Mouse (Mus musculus) erythroid progenitor cell, adult 5-6 weeks (primary cell): Measurements from ENCODE around the gene Lypd6. TPM values are rescaled to one million over a fixed set of nuclear protein-coding genes. Genes with fewer than 3 reads are reported as not detected.

ENCODE experiments used
- ATAC-seq: replicated peaks from 2 replicates; pipeline ENCODE4 v1.8.0; 2016; ENCODE audit warnings: moderate number of reproducible peaks, mild to moderate bottlenecking, moderate TSS enrichment, inconsistent platforms; ENCODE audit not compliant: poor library complexity, low FRiP score, severe bottlenecking
- total RNA-seq, 2 experiments: library from RNA; stranded (forward) in 1 of 2; stranded (reverse) in 1 of 2; fragments of 150-400 nt in 1 of 2; fragments of 186-747, 209-891 nt in 1 of 2; gene quantifications; 2 replicates each; pipeline versions ENCODE4 v1.2.3 to v1.2.4; 2015 to 2017; ENCODE audit warnings: low replicate concordance in 2 of 2

The Lypd6 gene
- total RNA-seq, 2 experiments from 2014 or later = not detected

- no peak for ATAC-seq
Observed at GRCm38 (mm10) chr2:50105992-50106391, 39.8 kb downstream of the Lypd6 start.

GRCm38 (mm10) chr2:50106879-50107278, 40.6 kb downstream of the Lypd6 start:
- no peak for ATAC-seq

GRCm38 (mm10) chr2:50110167-50110566, 43.9 kb downstream of the Lypd6 start:
- no peak for ATAC-seq

DNA sequence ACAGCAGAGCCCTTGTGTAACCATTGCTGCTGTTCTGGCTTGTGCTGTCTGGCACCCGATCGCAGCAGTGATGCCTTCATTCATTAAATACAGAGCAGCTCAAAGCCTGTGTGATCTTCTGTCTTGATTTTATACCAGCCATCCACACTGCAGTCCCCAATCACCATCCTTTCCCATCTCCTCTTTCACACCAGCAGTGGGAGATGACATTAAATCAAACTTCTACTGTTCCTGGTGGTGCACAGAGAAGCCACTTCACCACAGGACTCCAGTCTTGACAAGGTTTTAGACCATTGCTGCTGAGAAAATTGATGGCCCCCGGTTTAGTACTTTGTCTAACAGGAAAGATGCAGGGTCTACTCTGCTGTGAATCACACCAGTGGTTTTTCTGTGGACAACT, 44.9 kb downstream of the Lypd6 start:
- ATAC-seq = no peak

DNA sequence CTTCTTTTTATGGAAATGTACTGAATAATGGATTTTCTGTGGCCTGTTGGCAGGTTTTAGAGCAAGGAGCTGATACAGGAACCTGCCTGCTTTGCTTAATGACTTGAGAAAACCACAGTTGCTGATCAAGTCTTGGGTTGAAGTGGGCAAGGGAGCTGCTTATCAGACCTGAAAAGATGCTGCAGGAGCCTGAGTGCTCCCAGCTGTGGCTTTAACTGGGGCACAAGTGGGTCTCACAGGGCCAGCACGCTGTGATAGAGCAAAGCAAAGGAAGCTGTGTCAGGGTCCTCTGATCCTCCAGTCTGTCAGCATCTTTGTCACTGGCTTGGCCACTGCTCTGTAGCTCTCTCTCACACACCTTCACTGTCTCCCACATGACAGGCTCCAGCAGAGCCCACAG, 45.4 kb downstream of the Lypd6 start:
- ATAC-seq = no peak

GRCm38 (mm10) chr2:50112427-50112826, 46.2 kb downstream of the Lypd6 start:
- no peak for ATAC-seq

DNA sequence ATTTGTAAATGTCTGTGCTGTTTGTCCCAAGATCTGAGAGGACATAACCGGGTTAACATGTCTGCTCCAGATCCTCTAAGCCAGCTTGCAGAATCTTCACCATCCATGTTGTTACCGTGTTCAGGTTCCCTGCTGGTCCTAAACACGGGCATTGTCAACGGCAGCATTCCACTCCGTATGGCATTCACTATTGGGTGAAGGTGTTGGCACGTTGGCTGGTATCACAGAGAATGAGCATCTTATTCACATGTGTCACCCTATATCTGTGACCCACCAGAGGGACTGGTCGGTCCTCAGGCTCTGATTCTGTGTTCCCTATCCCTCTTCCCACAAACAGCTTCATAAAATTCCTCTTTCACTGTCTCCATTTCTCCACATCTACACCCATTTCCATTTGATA, 52.9 kb downstream of the Lypd6 start:
- no peak for ATAC-seq

- no peak for ATAC-seq
Observed at GRCm38 (mm10) chr2:50120839-50121238, 54.6 kb downstream of the Lypd6 start.

DNA sequence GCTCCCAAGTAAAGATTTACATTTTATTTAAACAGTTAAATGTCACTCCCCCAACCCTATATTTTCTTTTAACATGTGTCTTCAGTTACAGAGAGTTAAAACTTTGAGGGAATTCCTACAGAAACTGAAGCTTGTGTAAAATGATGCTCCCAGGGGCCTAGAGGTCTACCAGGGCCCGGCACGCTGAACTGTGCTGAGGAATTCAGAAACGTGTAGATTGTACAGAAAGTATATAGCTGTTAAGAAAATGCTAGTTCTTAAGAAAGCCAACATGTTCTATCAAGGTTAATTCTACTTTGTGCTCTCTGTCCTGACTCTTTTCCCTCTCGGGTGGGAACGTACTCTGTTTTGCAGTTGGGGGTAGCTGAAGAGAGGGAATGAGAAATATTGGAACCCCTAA, 57.1 kb downstream of the Lypd6 start:
- no peak for ATAC-seq

- ATAC-seq = no peak
Observed at GRCm38 (mm10) chr2:50127513-50128175, 61.4 kb downstream of the Lypd6 start.

DNA sequence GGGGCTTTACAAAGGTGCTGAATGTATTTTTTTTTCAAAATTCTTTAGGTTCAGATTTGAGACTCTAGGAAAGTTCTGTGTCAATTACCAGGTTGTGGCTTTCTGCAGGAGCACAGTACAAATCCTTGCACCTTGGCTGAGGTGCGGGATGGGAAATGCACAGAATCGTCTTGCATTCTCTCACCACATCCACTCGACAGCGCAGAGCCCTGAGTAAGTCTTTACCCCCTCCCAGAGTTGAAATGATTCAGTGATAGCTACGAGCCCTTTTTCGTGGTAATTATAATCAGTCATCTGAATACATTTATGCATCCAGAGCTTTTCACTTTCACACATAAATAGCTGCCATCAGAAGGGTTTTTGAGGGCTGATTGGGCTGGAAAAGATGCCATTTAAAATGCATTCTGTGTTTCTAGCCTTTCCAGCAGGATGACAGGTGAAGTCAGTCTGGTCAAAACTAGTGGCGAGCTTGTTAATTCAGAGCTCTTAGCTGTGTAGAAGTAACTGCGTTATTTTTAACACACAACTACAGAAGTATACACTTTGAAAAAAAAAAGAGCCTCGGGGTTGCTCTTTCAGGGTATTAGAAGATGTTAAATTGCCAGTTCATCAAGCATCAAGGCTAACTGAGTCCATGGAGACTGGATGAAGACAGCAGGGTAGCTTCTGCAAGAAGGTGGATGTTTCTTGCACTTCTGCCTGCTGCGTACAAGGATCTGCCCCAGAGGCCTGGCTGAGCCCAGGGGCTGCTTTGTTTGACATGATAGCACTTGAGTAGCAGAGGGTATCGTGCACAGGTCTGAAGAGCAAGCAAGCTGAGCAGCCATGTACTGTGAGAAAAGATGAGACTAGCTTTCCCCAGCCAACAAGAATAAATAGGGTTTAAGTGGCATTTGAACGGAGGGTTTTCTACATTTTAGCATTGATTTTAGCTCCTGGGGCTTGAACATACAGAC, 62.4 kb downstream of the Lypd6 start:
- ATAC-seq = no peak

- no peak for ATAC-seq
Observed at GRCm38 (mm10) chr2:50130674-50131073, 64.4 kb downstream of the Lypd6 start.

DNA sequence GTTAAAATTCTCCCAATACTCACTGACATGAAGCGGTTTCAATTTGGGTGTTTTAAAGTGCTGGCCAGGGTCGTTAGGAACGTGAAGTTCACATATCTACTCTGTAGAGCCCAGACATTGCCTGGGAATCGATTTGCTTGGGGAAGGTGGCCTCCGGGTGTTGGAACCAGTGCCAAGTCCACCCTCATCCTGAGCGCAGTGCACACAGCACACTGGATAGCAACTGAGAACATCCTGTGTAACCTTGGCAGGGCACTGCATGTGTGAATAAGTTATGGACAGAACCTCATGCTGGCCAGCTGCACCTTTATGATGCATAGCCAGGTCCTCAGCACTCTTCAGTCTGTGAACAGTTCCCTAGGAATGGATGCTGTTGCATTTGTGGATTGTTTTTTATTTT, 77.4 kb downstream of the Lypd6 start:
- no peak for ATAC-seq

- no peak for ATAC-seq
Observed at GRCm38 (mm10) chr2:50147308-50147707, 81.1 kb downstream of the Lypd6 start.

GRCm38 (mm10) chr2:50149257-50150202, 83.3 kb downstream of the Lypd6 start:
- ATAC-seq = no peak

GRCm38 (mm10) chr2:50150203-50150590, 84.0 kb downstream of the Lypd6 start:
- ATAC-seq = no peak

- no peak for ATAC-seq
Observed at GRCm38 (mm10) chr2:50150816-50151215, 84.6 kb downstream of the Lypd6 start.

- ATAC-seq = no peak
Observed at GRCm38 (mm10) chr2:50151401-50151800, 85.2 kb downstream of the Lypd6 start.

- ATAC-seq = no peak
Observed at GRCm38 (mm10) chr2:50151879-50152278, 85.7 kb downstream of the Lypd6 start.

DNA sequence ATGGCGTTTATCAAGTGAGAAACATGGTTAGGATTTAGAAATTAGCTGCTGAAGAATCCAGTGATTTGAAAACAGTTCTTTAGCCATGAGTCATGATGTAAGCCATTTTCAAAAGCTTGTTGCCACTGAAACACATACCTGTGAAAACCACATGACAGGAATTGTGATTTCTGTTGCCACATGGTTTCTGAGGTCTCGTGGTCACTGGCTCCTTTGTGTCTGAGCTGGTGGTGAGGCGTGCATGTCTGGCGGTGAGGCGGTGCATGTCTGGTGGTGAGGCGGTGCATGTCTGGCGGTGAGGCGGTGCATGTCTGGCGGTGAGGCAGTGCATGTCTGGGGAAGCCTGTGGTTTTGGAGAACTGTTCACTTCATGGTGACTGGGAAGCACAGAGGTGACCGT, 89.8 kb downstream of the Lypd6 start:
- ATAC-seq = no peak
